Mouse (Mus musculus): ENCODE data around the gene Iqcd.

- TF ChIP-seq CTCF (IDR thresholded peaks at IDR 0.05) (no peak), EP300 (IDR thresholded peaks at IDR 0.05) (no peak)
These were observed 17.9 kb downstream of the Iqcd start for GRCm38 (mm10) chr5:120606590-120607200.
